ENCODE assay signal across 10 mouse cellular contexts in genomic region chr6:134155900-134156623, GRCm38 (mm10).
DNase-seq lines count a peak whose midpoint lies in the region; ATAC-seq and TF ChIP-seq lines count a peak whose summit lies in the region.
"Had no signal": no experiment of that assay in that cellular context is flagged by ENCODE, and none has a peak within 500 bp of the region (broad histone marks: within the 10 kb centered on the region; RNA-seq: fewer than 3 reads in every experiment).

No protein-coding gene starts in this region.

- no peaks in the 10 kb centered on the region for H3K27me3 ChIP-seq in forebrain, embryonic 12.5 days
- no peaks in the 10 kb centered on the region for H3K27me3 ChIP-seq in forebrain, embryonic 16.5 days (replicated peaks; ENCODE audit: control insufficient read depth, insufficient read depth, low read length)
- no peaks in the 10 kb centered on the region for H3K27me3 ChIP-seq in midbrain, embryonic 10.5 days (ENCODE audit: low read depth, poor library complexity, severe bottlenecking)
- H3K27me3 ChIP-seq in midbrain, postnatal 0 days (ENCODE audit: insufficient read depth, low read length), result no peaks in the 10 kb centered on the region
- no peaks in the 10 kb centered on the region for H3K27me3 ChIP-seq in neural tube, embryonic 12.5 days (replicated peaks)

- no peak overlapping the region for H3K4me3 ChIP-seq in forebrain, embryonic 12.5 days (replicated peaks)
- H3K4me3 ChIP-seq in forebrain, embryonic 16.5 days (replicated peaks; ENCODE audit: low read length), result no peak overlapping the region
- H3K4me3 ChIP-seq in midbrain, embryonic 10.5 days, result no peak overlapping the region
- H3K4me3 ChIP-seq in midbrain, postnatal 0 days (ENCODE audit: low read depth, low read length), result no peak overlapping the region
- no peak overlapping the region for H3K4me3 ChIP-seq in neural tube, embryonic 12.5 days

- H3K4me2 ChIP-seq in forebrain, embryonic 12.5 days, result no peak overlapping the region
- H3K4me2 ChIP-seq in forebrain, embryonic 16.5 days (ENCODE audit: low read length), result no peak overlapping the region
- H3K4me2 ChIP-seq in midbrain, postnatal 0 days (ENCODE audit: low read depth, low read length, poor library complexity, severe bottlenecking), result no peak overlapping the region
- peak overlapping the region; percentile 27 for H3K4me2 ChIP-seq in neural tube, embryonic 12.5 days (replicated peaks)

- 0 out of 2 replicates have a peak overlapping the region, but pooled peaks have one; percentile 5 for H3K27ac ChIP-seq in forebrain, embryonic 12.5 days
- H3K27ac ChIP-seq in forebrain, embryonic 16.5 days (ENCODE audit: low read length), result no peak overlapping the region
- H3K27ac ChIP-seq in midbrain, embryonic 10.5 days (replicated peaks), result peak overlapping the region; percentile 56
- no peak overlapping the region for H3K27ac ChIP-seq in midbrain, postnatal 0 days (ENCODE audit: low read depth, low read length)
- H3K27ac ChIP-seq in neural tube, embryonic 12.5 days, result no peak overlapping the region

- H3K9me3 ChIP-seq in forebrain, embryonic 12.5 days, result no peaks in the 10 kb centered on the region
- H3K9me3 ChIP-seq in forebrain, embryonic 16.5 days (ENCODE audit: control insufficient read depth, low read length), result no peaks in the 10 kb centered on the region
- no peaks in the 10 kb centered on the region for H3K9me3 ChIP-seq in midbrain, embryonic 10.5 days (replicated peaks)
- H3K9me3 ChIP-seq in midbrain, postnatal 0 days (ENCODE audit: low read length), result no peaks in the 10 kb centered on the region
- H3K9me3 ChIP-seq in neural tube, embryonic 12.5 days, result no peaks in the 10 kb centered on the region

- H3K9ac ChIP-seq in forebrain, embryonic 12.5 days, result no peak overlapping the region
- no peak overlapping the region for H3K9ac ChIP-seq in forebrain, embryonic 16.5 days (replicated peaks; ENCODE audit: low read depth, low read length)
- H3K9ac ChIP-seq in midbrain, postnatal 0 days (replicated peaks; ENCODE audit: low read length, poor library complexity, severe bottlenecking), result no peak overlapping the region
- no peak overlapping the region for H3K9ac ChIP-seq in neural tube, embryonic 12.5 days

- peak; percentile 52 for ATAC-seq in forebrain, embryonic 12.5 days (ENCODE audit: low FRiP score)
- ATAC-seq in forebrain, embryonic 16.5 days, result no peak
- ATAC-seq in midbrain, postnatal 0 days (ENCODE audit: low FRiP score), result no peak
- peak; percentile 46 for ATAC-seq in neural tube, embryonic 12.5 days (ENCODE audit: low FRiP score, low read depth)

- H3K4me1 ChIP-seq in forebrain, embryonic 12.5 days, result peaks cover 51% of the 10 kb centered on the region
- peaks cover 18% of the 10 kb centered on the region for H3K4me1 ChIP-seq in forebrain, embryonic 16.5 days (replicated peaks; ENCODE audit: control insufficient read depth, insufficient read depth, low read length)
- H3K4me1 ChIP-seq in midbrain, embryonic 10.5 days, result peaks cover 44% of the 10 kb centered on the region
- H3K4me1 ChIP-seq in midbrain, postnatal 0 days (ENCODE audit: insufficient read depth, low read length), result 0 out of 2 replicates have a peak, but pooled peaks cover 10% of the 10 kb centered on the region
- H3K4me1 ChIP-seq in neural tube, embryonic 12.5 days, result peaks cover 25% of the 10 kb centered on the region

- TF ChIP-seq CTCF in midbrain, postnatal 0 days (IDR thresholded peaks at IDR 0.05), result no peak

- WGBS in forebrain, embryonic 12.5 days, result 33% methylated on average over 8 of the region's 8 CpGs
- 46% methylated on average over 8 of the region's 8 CpGs for WGBS in forebrain, embryonic 16.5 days
- 30% methylated on average over 8 of the region's 8 CpGs for WGBS in midbrain, embryonic 10.5 days
- WGBS in midbrain, postnatal 0 days, result 35% methylated on average over 8 of the region's 8 CpGs
- WGBS in neural tube, embryonic 12.5 days, result 27% methylated on average over 8 of the region's 8 CpGs

- DNase-seq in midbrain, embryonic 10.5 days (ENCODE audit: low spot score), result no peak
- DNase-seq in midbrain, postnatal 0 days (ENCODE audit: low spot score), result no peak
- peak; percentile 45 for DNase-seq in embryo, embryonic 10.5 days (ENCODE audit: low spot score)
- no peak for DNase-seq in cerebellum, adult 9-11 months
- DNase-seq in left cerebral cortex, adult 11 months (ENCODE audit: low spot score), result no peak
- DNase-seq: adrenal gland, adult 8-10 months; cerebellum, adult 18-20 months had no signal

- H3K36me3 ChIP-seq in forebrain, embryonic 12.5 days (replicated peaks), result no peaks in the 10 kb centered on the region
- H3K36me3 ChIP-seq in forebrain, embryonic 16.5 days (ENCODE audit: control insufficient read depth, insufficient read depth), result no peaks in the 10 kb centered on the region
- no peaks in the 10 kb centered on the region for H3K36me3 ChIP-seq in midbrain, embryonic 10.5 days
- no peaks in the 10 kb centered on the region for H3K36me3 ChIP-seq in midbrain, postnatal 0 days (ENCODE audit: insufficient read depth, low read length)
- H3K36me3 ChIP-seq in neural tube, embryonic 12.5 days, result no peaks in the 10 kb centered on the region

Comparison
In these comparisons a context has a peak if more than half of its experiments do, and no peak if none do; other contexts are left out.
1. ATAC-seq: peak in forebrain, embryonic 12.5 days (single experiment) and neural tube, embryonic 12.5 days (single experiment); none in forebrain, embryonic 16.5 days (single experiment) and midbrain, postnatal 0 days (single experiment).
2. H3K27ac ChIP-seq: peak in forebrain, embryonic 12.5 days (single experiment) and midbrain, embryonic 10.5 days (single experiment); none in forebrain, embryonic 16.5 days (single experiment), midbrain, postnatal 0 days (single experiment) and neural tube, embryonic 12.5 days (single experiment).